Mouse (Mus musculus) B cell, adult 2 months (primary cell): ENCODE results near the gene Atxn1.

Experiments used
- DNase-seq, 2 experiments: peaks; one replicate each; pipeline ENCODE4 v3.0.0; 2022

The Atxn1 gene

DNA sequence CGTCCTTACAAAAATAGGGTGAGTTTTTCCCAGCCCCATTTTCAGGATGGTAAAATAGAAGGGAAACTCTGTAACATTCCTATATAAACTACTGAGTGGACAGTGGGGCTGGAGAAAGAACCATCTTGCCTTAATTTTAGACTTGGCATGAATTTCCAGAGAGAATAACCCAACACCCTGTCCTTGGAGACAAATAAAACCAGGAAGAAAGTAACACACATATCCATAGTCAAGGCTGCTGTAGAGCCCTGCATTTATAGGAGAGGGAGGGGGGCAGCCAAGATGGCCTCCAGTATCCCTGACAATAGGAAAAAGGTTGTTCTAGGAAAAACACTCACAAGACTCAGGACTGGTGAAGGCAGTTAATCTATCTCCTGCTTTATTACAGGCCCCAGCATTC is 210.3 kb downstream of the Atxn1 start:
- no peak for DNase-seq

- no peak for DNase-seq
Measured at GRCm38 (mm10) chr13:45752498-45752897, 212.3 kb downstream of the Atxn1 start.

DNA sequence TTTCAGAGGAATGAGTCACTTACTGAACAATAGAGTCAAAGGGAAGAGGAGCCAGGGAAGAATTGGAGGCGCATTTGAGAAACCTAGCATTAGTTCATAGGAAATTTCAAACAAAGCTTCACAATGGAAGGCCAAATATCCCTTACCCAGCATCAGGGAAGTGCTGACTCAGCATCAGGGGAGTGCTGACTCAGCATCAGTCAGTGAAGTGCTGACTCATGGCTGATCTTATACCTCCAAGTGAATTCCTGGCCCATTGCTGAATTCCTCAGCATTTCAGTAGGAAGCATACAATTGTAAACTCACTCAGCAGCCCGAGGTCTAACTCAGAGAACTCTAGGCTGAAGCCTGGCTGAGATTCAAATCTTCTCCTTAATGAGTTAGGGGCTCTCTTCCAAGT is 213.6 kb downstream of the Atxn1 start:
- DNase-seq, result no peak

- DNase-seq, result no peak
Measured at GRCm38 (mm10) chr13:45750627-45751026, 214.2 kb downstream of the Atxn1 start.

DNA sequence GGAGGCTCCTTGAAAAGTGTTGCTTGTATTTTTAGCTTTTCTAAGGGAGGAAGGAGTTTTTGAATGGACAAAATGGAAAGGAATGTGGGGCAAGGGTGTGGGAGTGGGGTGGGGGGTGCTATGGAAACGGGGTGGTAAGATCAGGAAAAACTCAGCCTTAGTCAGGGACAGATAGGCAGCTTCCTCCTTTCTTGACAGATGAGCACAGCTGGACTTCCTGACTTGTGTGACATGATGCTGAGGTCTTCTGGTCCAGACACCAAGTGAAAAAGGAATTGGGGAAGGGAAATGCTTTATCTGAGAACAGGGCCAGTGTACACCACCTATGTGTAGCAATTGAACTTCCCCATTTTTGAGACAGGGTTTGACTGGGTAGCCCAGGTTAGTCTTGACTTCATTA is 214.9 kb downstream of the Atxn1 start:
- DNase-seq, result no peak

- DNase-seq, result no peak
Measured at GRCm38 (mm10) chr13:45749222-45749621, 215.6 kb downstream of the Atxn1 start.

DNA sequence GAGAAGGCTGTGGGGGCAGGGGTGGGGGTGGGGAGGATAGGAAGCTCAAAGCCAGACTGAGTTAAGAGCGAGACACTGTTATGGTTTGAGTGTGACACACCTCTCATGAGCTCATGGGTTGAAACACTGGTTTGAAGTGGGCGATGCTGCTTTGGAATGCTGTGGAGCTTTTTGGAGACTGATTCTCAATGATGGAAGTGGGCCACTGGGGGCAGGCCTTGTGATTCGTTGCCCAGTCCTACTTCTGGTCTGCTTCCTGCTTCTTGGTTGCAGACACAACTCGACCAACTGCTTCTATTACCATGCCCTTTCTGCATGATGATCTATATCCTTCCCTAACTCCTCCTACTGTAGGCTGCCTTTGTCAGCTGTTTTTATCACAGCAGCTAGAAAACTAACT is 216.1 kb downstream of the Atxn1 start:
- no peak for DNase-seq

DNA sequence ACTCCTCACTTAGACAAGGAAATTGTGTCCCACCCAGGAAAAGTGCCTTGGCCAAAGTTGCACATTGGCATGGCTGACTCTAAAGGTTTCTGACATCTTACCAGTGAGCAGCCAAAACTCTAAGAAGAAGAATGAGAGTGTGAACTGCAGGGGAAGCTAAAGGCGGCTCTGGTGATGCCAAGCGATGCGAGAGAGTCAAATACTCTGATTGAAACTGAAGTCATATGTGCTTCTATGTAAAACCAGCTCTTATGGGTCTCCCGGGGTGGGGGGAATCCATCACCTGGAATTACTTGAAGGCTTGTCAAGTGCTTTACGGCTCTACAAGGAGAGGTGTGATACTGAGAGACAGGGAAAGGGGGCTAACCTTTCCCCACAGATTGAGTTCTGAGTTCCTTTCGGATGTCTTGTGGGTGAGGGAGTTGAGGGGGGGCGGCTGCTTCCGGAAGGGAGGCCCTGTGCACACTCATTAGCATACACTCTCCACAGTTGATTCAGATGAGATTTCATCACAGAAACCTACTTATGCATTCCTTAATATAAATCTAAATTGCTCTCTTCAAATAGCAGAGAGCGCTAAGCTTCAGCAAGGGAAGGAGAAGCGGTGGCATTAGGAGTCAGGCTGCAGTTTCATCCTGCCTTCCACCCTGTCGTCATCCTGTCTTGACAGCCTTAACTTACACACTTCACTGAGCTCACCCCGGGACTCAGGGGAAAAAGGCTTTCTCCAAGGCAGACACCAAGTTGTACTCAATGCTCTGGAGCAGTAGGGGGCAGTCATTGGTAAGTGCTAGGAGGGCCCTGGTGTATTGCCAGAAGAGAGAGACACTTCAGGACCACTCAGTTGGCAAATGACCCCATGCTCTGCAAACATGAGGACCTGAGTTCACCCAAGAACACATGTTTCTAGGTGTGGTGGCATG is 218.7 kb downstream of the Atxn1 start:
- no peak for DNase-seq

DNA sequence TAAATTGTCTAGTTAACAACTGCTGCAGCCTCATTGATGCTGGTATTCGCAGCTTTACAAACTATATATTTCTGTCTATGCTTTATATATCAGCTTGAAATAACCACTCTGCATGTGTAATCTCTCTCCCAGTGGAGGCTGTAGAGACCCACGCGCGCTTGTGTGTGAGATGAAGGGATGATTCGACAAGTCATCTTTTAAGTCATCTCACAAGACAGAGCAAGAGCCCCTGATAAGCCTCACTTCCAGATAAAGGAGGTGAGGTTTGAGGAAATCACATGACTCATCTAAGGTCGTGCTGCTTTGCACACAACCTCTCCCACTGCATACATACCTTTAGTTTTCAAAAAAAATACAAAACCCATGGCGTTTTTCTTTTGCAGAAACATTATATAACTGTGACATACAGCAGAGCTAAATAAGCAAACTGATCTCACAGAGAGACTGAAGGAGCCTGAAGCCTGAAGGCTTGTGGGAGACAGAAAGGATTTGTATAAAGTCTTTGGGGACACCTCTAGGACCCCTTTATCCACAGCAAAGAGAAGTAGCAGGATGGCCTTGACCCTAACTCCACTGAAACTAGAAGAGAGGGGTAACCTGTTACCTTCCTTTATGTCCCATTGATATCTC is 219.9 kb downstream of the Atxn1 start:
- no peak for DNase-seq

- no peak for DNase-seq
Measured at GRCm38 (mm10) chr13:45743848-45744247, 221.0 kb downstream of the Atxn1 start.

DNA sequence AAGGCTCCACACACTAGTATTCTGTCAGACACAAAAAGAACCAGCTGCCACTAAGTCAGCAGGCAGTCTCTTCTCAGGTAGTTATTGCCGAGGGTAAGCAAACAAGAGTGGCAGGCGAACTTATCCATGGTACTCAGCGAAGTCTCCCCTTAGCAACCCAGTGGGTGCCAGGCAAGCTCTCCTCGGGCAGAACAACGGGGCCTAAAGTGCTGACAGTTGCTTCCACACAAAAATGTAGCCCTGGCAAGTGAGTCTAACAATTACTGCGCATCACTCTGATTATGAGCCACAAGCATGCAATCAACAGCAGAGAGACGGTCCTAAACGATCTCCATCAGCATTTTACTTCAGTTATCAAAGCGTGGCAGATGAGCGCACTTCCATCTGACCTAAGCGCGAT is 224.4 kb downstream of the Atxn1 start:
- DNase-seq, result no peak

DNA sequence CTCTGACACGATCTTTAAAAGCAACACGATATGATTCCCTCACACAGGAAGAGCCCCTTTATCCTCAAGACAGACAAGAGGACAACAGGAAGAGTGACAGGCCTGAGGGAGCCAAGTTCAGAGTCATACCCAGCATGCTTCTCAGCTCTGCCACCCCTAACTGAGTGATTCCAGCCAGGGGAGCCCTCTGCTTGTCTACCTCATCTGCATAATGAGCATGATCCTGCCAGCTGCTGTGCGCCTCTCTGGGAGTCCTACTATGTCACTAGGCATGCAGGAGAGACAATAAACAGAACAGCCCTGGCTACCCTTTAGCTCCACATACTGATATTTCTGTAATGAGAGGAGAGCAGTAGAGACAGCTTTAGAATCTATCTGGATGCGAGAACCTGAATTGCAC is 228.6 kb downstream of the Atxn1 start:
- no peak for DNase-seq

- DNase-seq, result no peak
Measured at GRCm38 (mm10) chr13:45735802-45736201, 229.0 kb downstream of the Atxn1 start.

DNA sequence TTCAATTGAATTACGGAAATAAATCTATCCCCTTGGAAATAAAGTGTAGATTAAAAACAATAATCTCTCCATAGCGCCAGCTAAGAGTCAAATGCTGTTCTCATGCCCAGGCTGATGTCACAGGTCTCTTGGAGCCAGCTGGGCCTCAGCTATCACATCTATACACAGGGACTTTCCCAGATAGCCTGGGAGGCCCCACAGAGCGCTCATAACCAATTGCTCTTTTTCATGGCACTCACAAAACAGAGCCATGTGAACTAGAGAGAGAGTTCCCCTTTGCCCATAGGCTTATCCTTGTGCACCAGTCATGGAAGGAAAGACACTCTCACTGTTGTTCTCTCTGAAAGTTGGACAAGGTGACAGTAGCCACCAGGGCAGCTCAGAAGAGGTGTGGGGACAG is 230.3 kb downstream of the Atxn1 start:
- DNase-seq, result no peak

- no peak for DNase-seq
Measured at GRCm38 (mm10) chr13:45732590-45732989, 232.2 kb downstream of the Atxn1 start.

DNA sequence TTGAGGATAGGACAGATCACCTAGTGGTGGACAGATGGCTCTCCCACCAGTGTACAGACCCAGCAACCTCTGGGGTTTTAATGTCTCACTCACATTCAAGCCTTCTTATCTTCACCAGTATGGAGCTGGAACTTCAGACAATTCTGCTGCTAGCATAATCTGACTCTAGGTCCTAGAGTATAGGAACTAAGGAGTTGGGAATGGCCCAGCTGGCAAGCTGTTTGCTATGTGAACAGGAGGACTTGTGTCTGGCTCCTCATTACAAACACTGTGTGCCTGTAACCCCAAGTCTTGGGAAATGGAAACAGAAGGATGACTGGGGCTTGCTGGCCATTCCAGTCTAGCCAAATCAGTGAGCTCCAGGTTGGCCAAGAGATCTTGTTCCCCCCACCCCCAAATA is 237.9 kb downstream of the Atxn1 start:
- DNase-seq, result no peak

- no peak for DNase-seq
Measured at GRCm38 (mm10) chr13:45726181-45726580, 238.6 kb downstream of the Atxn1 start.

DNA sequence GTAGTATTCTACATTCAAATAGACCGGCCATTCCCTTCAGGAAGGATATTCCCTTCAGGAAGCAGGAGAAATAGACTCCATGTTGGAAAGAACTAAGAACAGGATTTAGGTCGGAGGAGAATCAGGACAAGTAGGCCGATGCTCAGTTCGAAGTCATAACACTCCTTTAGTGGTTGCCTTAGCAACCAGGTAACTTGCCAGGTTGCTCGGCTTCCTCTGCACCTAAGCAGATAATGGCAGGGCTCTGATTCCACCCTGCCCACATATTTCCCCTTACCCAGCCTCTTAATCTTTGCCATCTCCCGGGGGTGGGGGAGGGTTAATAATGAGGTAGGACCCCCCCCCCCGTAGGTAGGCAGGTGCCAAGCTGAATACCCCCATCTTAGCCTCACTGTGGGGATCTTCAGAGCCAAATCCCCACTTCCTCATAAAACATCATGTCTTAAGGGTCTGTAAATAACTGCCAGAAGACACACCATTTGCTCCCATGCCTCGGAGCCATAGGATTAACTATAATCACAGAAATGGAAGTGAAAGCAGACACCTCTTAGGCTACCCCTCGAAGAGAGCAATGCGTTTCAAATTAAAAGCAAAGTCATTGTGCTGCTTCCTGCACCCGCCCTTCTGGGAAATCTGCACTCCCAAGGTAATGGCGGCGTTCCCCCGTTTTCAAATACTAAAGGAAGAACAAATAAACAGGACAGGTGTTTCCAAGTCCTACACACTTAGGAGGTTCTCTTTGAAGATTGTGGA is 240.1 kb downstream of the Atxn1 start:
- DNase-seq, result no peak

DNA sequence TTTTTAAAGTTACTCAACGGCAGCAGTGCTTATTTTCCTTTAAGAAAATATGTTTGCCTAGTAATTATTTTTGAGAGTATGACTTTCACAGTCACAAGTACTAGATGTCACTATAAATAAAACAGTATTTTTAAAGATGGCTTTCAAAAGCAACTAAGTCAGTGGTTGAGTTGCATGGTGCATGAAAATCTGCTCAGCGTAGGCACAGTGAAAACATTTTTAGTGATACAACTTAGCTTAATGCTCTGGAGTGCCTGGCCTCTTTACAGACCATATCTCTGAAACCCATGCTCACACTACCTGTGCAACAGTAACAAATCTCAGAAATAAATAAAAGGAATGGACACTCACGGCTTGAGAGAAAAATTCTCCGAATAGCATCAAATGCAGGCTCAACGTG is 241.9 kb downstream of the Atxn1 start:
- DNase-seq, result no peak

DNA sequence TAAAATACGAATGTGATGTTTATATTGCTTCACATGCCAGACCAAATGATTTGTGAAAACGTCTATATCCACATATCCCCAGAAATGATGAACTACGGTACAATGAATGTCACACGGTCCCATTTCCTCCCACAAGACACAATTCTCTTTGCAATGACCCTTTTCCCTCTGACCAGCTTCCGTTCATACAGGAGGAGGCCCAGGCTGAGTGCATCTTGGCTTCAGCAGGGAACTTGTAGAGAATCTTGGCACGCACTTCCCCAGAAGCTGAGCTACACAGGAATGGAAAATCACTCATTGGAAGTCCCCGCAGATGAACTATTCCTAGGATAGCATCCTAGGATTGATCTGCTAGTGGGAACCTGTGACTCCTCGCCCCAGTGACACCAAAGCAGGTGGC is 243.2 kb downstream of the Atxn1 start:
- DNase-seq, result no peak

- no peak for DNase-seq
Measured at GRCm38 (mm10) chr13:45718850-45719249, 246.0 kb downstream of the Atxn1 start.

GRCm38 (mm10) chr13:45715583-45716180 is 249.1 kb downstream of the Atxn1 start:
- no peak for DNase-seq

GRCm38 (mm10) chr13:45710041-45710440 is 254.8 kb downstream of the Atxn1 start:
- DNase-seq, result no peak
